Mouse (Mus musculus): ENCODE results near the gene Ncs1.

Gene Ncs1

GRCm38 (mm10) chr2:31274993-31275392 lies 29.4 kb downstream of the Ncs1 start:
- Histone ChIP-seq H3K4me1 (replicated peaks; ENCODE audit: low read depth, low read length) (peaks cover 19% of the 10 kb centered on the region), H3K9me3 (ENCODE audit: low read length) (no peaks in the 10 kb centered on the region), H3K27me3 (ENCODE audit: insufficient read depth, low read length) (peaks cover 16% of the 10 kb centered on the region), H3K36me3 (ENCODE audit: insufficient read depth, low read length) (no peaks in the 10 kb centered on the region), H3K4me3 (replicated peaks; ENCODE audit: low read length) (no peak overlapping the region)
- TF ChIP-seq NANOG (IDR thresholded peaks at IDR 0.05; ENCODE audit: borderline replicate concordance, low read length) (no peak), POU5F1 (IDR thresholded peaks at IDR 0.05; ENCODE audit: borderline replicate concordance, low read length) (no peak), CTCF (conservative IDR thresholded peaks at IDR 0.05; ENCODE audit: low read length) (no peak)

GRCm38 (mm10) chr2:31277810-31278209 lies 32.2 kb downstream of the Ncs1 start:
- TF ChIP-seq POU5F1 (IDR thresholded peaks at IDR 0.05; ENCODE audit: borderline replicate concordance, low read length) (no peak), CTCF (conservative IDR thresholded peaks at IDR 0.05; ENCODE audit: low read length) (no peak), NANOG (IDR thresholded peaks at IDR 0.05; ENCODE audit: borderline replicate concordance, low read length) (no peak)
- H3K27me3 ChIP-seq (ENCODE audit: insufficient read depth, low read length), result peaks cover 16% of the 10 kb centered on the region
- no peaks in the 10 kb centered on the region for H3K9me3 ChIP-seq (ENCODE audit: low read length)
- H3K4me3 ChIP-seq (replicated peaks; ENCODE audit: low read length), result no peak overlapping the region
- H3K4me1 ChIP-seq (replicated peaks; ENCODE audit: low read depth, low read length), result peaks cover 11% of the 10 kb centered on the region
- H3K36me3 ChIP-seq (ENCODE audit: insufficient read depth, low read length), result no peaks in the 10 kb centered on the region

- H3K36me3 ChIP-seq (ENCODE audit: insufficient read depth, low read length), result no peaks in the 10 kb centered on the region
- peaks cover 11% of the 10 kb centered on the region for H3K4me1 ChIP-seq (replicated peaks; ENCODE audit: low read depth, low read length)
- TF ChIP-seq POU5F1 (IDR thresholded peaks at IDR 0.05; ENCODE audit: borderline replicate concordance, low read length), result no peak
- TF ChIP-seq NANOG (IDR thresholded peaks at IDR 0.05; ENCODE audit: borderline replicate concordance, low read length), result no peak
- TF ChIP-seq CTCF (conservative IDR thresholded peaks at IDR 0.05; ENCODE audit: low read length), result no peak
- peaks cover 11% of the 10 kb centered on the region for H3K27me3 ChIP-seq (ENCODE audit: insufficient read depth, low read length)
- H3K9me3 ChIP-seq (ENCODE audit: low read length), result no peaks in the 10 kb centered on the region
- H3K4me3 ChIP-seq (replicated peaks; ENCODE audit: low read length), result no peak overlapping the region
Measured at GRCm38 (mm10) chr2:31278483-31278882, 32.9 kb downstream of the Ncs1 start.

- 0 out of 2 replicates have a peak, but pooled peaks cover 5% of the 10 kb centered on the region for H3K36me3 ChIP-seq (ENCODE audit: insufficient read depth, low read length)
- peaks cover 3% of the 10 kb centered on the region; the same call in 1 of the 2 replicates for H3K4me1 ChIP-seq (replicated peaks; ENCODE audit: low read depth, low read length)
- TF ChIP-seq NANOG (IDR thresholded peaks at IDR 0.05; ENCODE audit: borderline replicate concordance, low read length) (no peak), POU5F1 (IDR thresholded peaks at IDR 0.05; ENCODE audit: borderline replicate concordance, low read length) (no peak), CTCF (conservative IDR thresholded peaks at IDR 0.05; ENCODE audit: low read length) (no peak)
- no peaks in the 10 kb centered on the region for H3K9me3 ChIP-seq (ENCODE audit: low read length)
- no peak overlapping the region for H3K4me3 ChIP-seq (replicated peaks; ENCODE audit: low read length)
- H3K27me3 ChIP-seq (ENCODE audit: insufficient read depth, low read length), result peaks cover 7% of the 10 kb centered on the region
Measured at GRCm38 (mm10) chr2:31281138-31281537, 35.5 kb downstream of the Ncs1 start.

GRCm38 (mm10) chr2:31282266-31282665 lies 36.6 kb downstream of the Ncs1 start:
- H3K4me3 ChIP-seq (replicated peaks; ENCODE audit: low read length), result no peak overlapping the region
- H3K4me1 ChIP-seq (replicated peaks; ENCODE audit: low read depth, low read length), result peaks cover 3% of the 10 kb centered on the region; the same call in 1 of the 2 replicates
- H3K36me3 ChIP-seq (ENCODE audit: insufficient read depth, low read length), result 0 out of 2 replicates have a peak, but pooled peaks cover 11% of the 10 kb centered on the region
- no peak for TF ChIP-seq NANOG (IDR thresholded peaks at IDR 0.05; ENCODE audit: borderline replicate concordance, low read length)
- peak; percentile 93 for TF ChIP-seq CTCF (conservative IDR thresholded peaks at IDR 0.05; ENCODE audit: low read length)
- TF ChIP-seq POU5F1 (IDR thresholded peaks at IDR 0.05; ENCODE audit: borderline replicate concordance, low read length), result no peak
- peaks cover 4% of the 10 kb centered on the region for H3K27me3 ChIP-seq (ENCODE audit: insufficient read depth, low read length)
- H3K9me3 ChIP-seq (ENCODE audit: low read length), result no peaks in the 10 kb centered on the region

GRCm38 (mm10) chr2:31282880-31283279 lies 37.3 kb downstream of the Ncs1 start:
- H3K36me3 ChIP-seq (ENCODE audit: insufficient read depth, low read length), result 0 out of 2 replicates have a peak, but pooled peaks cover 12% of the 10 kb centered on the region
- H3K27me3 ChIP-seq (ENCODE audit: insufficient read depth, low read length), result no peaks in the 10 kb centered on the region
- H3K4me3 ChIP-seq (replicated peaks; ENCODE audit: low read length), result no peak overlapping the region
- no peak for TF ChIP-seq CTCF (conservative IDR thresholded peaks at IDR 0.05; ENCODE audit: low read length)
- TF ChIP-seq NANOG (IDR thresholded peaks at IDR 0.05; ENCODE audit: borderline replicate concordance, low read length), result no peak
- no peak for TF ChIP-seq POU5F1 (IDR thresholded peaks at IDR 0.05; ENCODE audit: borderline replicate concordance, low read length)
- peaks cover 3% of the 10 kb centered on the region; the same call in 1 of the 2 replicates for H3K4me1 ChIP-seq (replicated peaks; ENCODE audit: low read depth, low read length)
- H3K9me3 ChIP-seq (ENCODE audit: low read length), result no peaks in the 10 kb centered on the region

GRCm38 (mm10) chr2:31284531-31284930 lies 38.9 kb downstream of the Ncs1 start:
- H3K36me3 ChIP-seq (ENCODE audit: insufficient read depth, low read length), result 0 out of 2 replicates have a peak, but pooled peaks cover 12% of the 10 kb centered on the region
- peaks cover 3% of the 10 kb centered on the region; the same call in 1 of the 2 replicates for H3K4me1 ChIP-seq (replicated peaks; ENCODE audit: low read depth, low read length)
- TF ChIP-seq POU5F1 (IDR thresholded peaks at IDR 0.05; ENCODE audit: borderline replicate concordance, low read length) (no peak), CTCF (conservative IDR thresholded peaks at IDR 0.05; ENCODE audit: low read length) (no peak), NANOG (IDR thresholded peaks at IDR 0.05; ENCODE audit: borderline replicate concordance, low read length) (no peak)
- no peak overlapping the region for H3K4me3 ChIP-seq (replicated peaks; ENCODE audit: low read length)
- no peaks in the 10 kb centered on the region for H3K27me3 ChIP-seq (ENCODE audit: insufficient read depth, low read length)
- H3K9me3 ChIP-seq (ENCODE audit: low read length), result no peaks in the 10 kb centered on the region

- H3K27me3 ChIP-seq (ENCODE audit: insufficient read depth, low read length), result no peaks in the 10 kb centered on the region
- no peak for TF ChIP-seq NANOG (IDR thresholded peaks at IDR 0.05; ENCODE audit: borderline replicate concordance, low read length)
- peak; percentile 99 for TF ChIP-seq CTCF (conservative IDR thresholded peaks at IDR 0.05; ENCODE audit: low read length)
- TF ChIP-seq POU5F1 (IDR thresholded peaks at IDR 0.05; ENCODE audit: borderline replicate concordance, low read length), result no peak
- 0 out of 2 replicates have a peak, but pooled peaks cover 7% of the 10 kb centered on the region for H3K36me3 ChIP-seq (ENCODE audit: insufficient read depth, low read length)
- no peaks in the 10 kb centered on the region for H3K9me3 ChIP-seq (ENCODE audit: low read length)
- no peak overlapping the region for H3K4me3 ChIP-seq (replicated peaks; ENCODE audit: low read length)
- peaks cover 45% of the 10 kb centered on the region for H3K4me1 ChIP-seq (replicated peaks; ENCODE audit: low read depth, low read length)
Measured at GRCm38 (mm10) chr2:31291421-31291820, 45.8 kb downstream of the Ncs1 start.

GRCm38 (mm10) chr2:31294985-31295384 lies 49.4 kb downstream of the Ncs1 start:
- Histone ChIP-seq H3K36me3 (ENCODE audit: insufficient read depth, low read length) (no peaks in the 10 kb centered on the region), H3K27me3 (ENCODE audit: insufficient read depth, low read length) (no peaks in the 10 kb centered on the region), H3K4me3 (replicated peaks; ENCODE audit: low read length) (no peak overlapping the region), H3K4me1 (replicated peaks; ENCODE audit: low read depth, low read length) (peaks cover 75% of the 10 kb centered on the region), H3K9me3 (ENCODE audit: low read length) (no peaks in the 10 kb centered on the region)
- TF ChIP-seq NANOG (IDR thresholded peaks at IDR 0.05; ENCODE audit: borderline replicate concordance, low read length), result no peak
- TF ChIP-seq POU5F1 (IDR thresholded peaks at IDR 0.05; ENCODE audit: borderline replicate concordance, low read length), result no peak
- TF ChIP-seq CTCF (conservative IDR thresholded peaks at IDR 0.05; ENCODE audit: low read length), result peak; percentile 96

Measured in E14TG2a.4 (cell line).